Mouse (Mus musculus): ENCODE measurements around the gene Otud3. TPM values are rescaled to one million over a fixed set of nuclear protein-coding genes. Genes with fewer than 3 reads are reported as not detected.

The Otud3 gene
- 9.4 TPM for total RNA-seq (2023)

DNA sequence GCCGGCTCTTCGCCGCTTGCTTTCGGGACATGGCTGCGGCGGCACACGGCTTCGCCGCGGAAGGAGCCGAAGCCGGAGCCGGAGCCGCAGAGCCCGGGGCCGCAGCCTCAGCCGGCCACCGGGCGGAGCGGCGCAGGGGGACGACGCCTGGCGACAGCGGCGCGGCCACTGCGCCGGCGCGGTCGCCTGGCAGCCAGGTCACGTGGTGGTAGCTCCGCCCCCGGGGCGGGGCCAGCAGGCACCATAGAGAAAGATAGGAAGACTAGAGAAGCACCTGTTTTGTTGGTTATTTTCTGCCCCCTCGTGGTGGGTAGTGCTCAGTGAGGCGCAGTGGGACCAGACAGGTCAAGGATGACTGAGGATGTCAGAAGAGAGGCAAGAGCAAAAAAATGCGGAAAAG lies at the start of gene Otud3:
TSS of gene Otud3 (minus strand) at position 149 of the 400 bp plus-strand sequence.

DNA sequence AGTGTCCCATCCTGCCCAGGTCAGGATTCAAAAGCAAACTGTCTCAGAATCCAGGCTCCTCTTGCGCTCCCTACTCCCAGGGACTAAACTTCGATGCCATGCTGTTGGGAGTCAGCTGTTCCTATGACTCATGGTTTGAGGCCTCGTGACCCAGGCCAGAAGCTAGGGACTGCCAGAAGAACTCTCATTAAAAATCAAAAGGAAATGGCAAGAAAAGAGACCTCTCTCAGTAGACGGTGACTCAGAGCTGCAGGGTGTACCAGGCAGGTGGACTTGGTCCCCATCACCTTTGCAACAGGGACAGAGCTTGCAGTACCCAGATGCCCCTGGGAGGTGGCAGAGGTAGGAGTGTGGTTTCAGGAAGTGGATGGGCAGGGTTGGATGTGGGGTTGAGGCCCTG lies 36.0 kb downstream of the Otud3 start, which contains the start of gene Pla2g2e:
TSS of gene Pla2g2e (plus strand) at position 212 of the 400 bp plus-strand sequence.

DNA sequence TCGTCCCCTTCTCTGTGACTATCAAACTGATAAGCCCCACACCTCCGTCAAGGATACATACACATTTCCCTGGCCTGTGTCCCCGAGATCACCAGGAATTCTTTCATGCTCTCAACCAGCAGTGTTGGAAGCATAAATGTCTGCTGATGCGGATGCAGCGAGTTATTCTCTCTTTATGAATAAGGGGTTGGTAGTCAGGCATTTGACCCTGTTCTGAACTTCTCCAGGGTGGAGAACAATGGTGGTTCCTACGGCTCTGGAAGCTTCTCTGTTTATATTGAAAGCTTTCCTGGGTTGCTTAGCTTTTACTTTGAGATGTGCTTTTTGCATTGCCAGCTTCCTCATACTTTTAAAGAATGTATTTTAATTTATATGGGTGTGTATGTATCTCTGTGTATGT lies 39.9 kb downstream of the Otud3 start, which contains the start of gene Gm13030:
TSS of gene Gm13030 (minus strand) at position 101 of the 400 bp plus-strand sequence.

DNA sequence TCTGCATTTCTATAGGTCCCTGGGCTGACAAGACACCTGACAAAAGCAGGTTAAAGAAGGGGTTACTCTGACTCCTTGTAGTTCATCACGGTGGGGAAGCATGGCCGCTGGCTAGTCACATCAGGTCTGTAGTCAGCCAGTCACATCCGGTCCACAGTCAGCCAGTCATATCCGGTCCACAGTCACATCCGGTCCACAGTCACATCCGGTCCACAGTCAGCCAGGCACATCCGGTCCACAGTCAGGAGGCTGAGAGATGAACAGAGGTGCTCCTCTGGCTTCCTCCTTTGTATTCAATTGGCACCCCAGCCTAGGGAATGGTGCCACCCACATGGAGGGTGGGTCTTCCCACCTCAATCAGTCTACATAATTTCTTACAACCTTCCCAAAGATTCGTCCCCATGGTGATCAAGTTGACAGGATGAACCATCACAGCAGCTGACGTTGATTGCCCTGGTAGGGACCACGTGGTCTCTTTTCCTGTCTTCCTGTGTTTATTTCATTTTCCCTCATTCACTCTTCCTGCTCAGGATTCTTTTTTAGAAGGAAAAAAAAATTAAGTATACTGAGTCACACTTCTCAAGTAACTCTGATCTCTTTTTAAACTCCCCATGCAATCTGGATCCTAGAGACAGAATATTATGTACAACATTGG lies 50.3 kb downstream of the Otud3 start, which contains the start of gene Pla2g5:
TSS of gene Pla2g5 (minus strand) at position 139 of the 655 bp plus-strand sequence.

Other genes starting within 250 kb of the Otud3 start
- gene Pla2g2c, start 189.2 kb downstream of the Otud3 start, total RNA-seq (2023): 0.43 TPM
- gene Ubxn10, start 176.8 kb downstream of the Otud3 start, total RNA-seq (2023): 0.18 TPM
- not detected for gene Pla2g2f, start 156.3 kb downstream of the Otud3 start, total RNA-seq (2023)
- gene Pla2g2d, start 138.2 kb downstream of the Otud3 start, total RNA-seq (2023): 0.46 TPM
- not detected for gene Pla2g5, start 50.5 kb downstream of the Otud3 start, total RNA-seq (2023)
- gene Gm13030, start 40.0 kb downstream of the Otud3 start, total RNA-seq (2023): not detected
- gene Pla2g2e, start 36.0 kb downstream of the Otud3 start, total RNA-seq (2023): not detected
- not detected for gene Rnf186, start 53.2 kb upstream of the Otud3 start, total RNA-seq (2023)
- 43.7 TPM for gene Tmco4, start 58.9 kb upstream of the Otud3 start, total RNA-seq (2023)
- not detected for gene Htr6, start 161.6 kb upstream of the Otud3 start, total RNA-seq (2023)
- not detected for gene Nbl1, start 179.0 kb upstream of the Otud3 start, total RNA-seq (2023)
- 114 TPM for gene Minos1, start 217.2 kb upstream of the Otud3 start, total RNA-seq (2023)